Mouse (Mus musculus): Measurements from ENCODE around the gene Kif13a.

The Kif13a gene

GRCm38 (mm10) chr13:46919797-46920196 lies 9.9 kb downstream of the Kif13a start:
- no peak for DNase-seq

GRCm38 (mm10) chr13:46918509-46918908 lies 11.2 kb downstream of the Kif13a start:
- DNase-seq: no peak

- DNase-seq: no peak
These were observed 17.7 kb downstream of the Kif13a start for GRCm38 (mm10) chr13:46911960-46912359.

DNA sequence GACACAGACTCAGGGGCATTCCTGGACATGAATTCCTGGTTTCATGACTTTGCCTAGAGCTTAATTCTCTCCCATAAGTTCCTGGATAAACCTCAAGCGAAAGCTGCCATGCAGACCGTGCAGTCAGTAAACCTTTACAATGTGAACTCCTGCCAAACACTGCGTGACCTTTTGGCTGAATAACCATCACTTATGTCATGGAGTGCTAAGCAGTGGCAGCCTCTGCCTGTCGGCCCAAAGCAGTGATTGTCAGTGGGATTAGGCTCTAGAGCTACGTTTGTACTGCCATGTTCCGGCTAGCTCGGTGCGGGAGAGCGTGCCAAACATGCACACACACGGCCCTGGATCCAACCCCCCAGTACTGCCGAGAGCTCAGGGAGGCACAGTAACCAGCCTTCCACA lies 18.6 kb downstream of the Kif13a start:
- DNase-seq: no peak

- DNase-seq: no peak
These were observed 19.7 kb downstream of the Kif13a start for GRCm38 (mm10) chr13:46909946-46910345.

- no peak for DNase-seq
These were observed 20.6 kb downstream of the Kif13a start for GRCm38 (mm10) chr13:46909005-46909565.

GRCm38 (mm10) chr13:46908387-46908786 lies 21.3 kb downstream of the Kif13a start:
- DNase-seq: no peak

- no peak for DNase-seq
These were observed 21.8 kb downstream of the Kif13a start for GRCm38 (mm10) chr13:46907861-46908260.

GRCm38 (mm10) chr13:46907115-46907514 lies 22.6 kb downstream of the Kif13a start:
- DNase-seq: no peak

DNA sequence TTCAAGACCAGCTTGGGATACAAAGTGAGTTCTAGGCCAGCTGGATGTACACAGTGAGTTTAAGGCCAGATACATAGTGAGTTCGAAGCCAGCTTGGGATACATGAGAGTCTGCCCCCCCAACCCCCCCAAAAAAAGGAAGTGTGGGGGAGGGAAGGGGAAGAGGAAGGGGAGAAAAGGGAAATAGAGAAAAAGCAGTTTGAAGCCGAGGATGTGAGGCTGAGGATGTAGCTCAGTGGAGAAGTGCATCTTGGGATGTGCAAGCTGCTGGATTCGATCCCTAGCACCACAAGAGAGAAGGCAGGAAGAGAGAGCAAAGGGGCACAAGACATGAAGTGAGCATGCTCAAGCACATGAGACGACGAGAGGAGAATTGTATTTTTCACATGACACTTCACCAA lies 23.7 kb downstream of the Kif13a start:
- no peak for DNase-seq

- DNase-seq: no peak
These were observed 24.6 kb downstream of the Kif13a start for GRCm38 (mm10) chr13:46904982-46905621.

- DNase-seq: no peak
These were observed 27.0 kb downstream of the Kif13a start for GRCm38 (mm10) chr13:46902568-46903255.

GRCm38 (mm10) chr13:46900870-46901555 lies 28.7 kb downstream of the Kif13a start:
- DNase-seq: no peak

DNA sequence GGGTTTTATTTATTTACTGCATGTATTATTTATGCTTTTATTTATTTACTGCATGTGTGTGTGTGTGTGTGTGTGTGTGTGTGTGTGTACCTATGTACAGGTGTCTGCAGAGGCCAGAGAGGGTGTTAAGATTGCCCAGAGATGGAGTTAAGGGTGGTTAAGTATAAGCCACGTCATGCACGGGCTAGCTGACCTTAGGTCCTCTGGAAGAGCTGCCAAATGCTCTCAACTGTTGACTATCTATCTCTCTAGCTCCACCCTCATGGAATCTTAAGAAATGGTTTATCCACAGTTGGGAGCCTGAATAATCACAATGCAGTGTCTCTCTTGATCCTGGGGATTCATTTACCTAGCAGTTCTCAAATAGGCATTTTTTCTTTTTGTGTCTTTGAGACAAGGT lies 30.8 kb downstream of the Kif13a start:
- DNase-seq: peak; percentile 40 to 44

DNA sequence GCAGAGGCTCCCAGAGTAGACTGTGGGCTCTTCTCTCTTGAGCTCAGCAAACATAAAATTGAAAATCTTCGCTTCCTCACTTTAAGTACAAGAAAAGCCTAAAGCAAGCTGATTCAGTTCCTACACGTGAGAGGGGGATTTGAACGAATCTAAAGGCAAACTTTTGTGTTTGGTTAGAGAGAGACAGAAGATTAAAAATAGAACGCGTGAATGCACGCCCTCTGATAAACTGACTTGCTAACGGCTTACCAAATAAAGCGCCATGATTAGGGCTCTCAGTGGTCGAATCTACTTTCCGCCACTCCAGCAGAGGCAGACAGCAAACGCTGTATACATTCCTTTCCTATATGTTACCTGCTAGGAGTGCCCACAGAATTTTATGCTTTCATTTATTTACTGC lies 31.3 kb downstream of the Kif13a start:
- DNase-seq: no peak

GRCm38 (mm10) chr13:46892380-46892779 lies 37.3 kb downstream of the Kif13a start:
- DNase-seq: no peak

DNA sequence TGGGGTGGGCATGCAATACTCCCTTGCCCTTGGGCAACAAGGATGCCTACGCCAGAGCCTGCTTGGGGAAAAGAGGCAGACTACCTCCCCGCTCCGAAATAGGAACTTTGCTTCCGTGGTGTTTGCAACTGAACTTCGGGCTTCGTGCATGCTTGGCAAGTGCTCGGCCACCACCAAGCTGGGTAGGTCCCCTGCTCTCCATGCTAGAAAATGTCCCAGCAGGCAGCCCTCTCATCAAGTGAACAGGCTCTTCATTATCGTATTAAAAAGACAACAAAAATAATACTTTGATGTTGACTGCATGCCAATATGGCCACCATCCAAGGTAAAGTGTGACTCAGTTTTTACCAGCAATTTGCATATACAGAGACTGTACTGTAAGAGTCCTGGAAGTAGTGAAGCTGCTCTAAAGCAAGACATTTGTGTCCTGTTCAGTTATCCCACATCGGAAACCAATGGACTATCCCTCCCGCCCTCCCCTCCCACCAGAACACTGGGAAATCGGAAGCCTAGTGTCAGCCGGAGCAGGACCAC lies 41.5 kb downstream of the Kif13a start:
- no peak for DNase-seq

GRCm38 (mm10) chr13:46886497-46887261 lies 43.0 kb downstream of the Kif13a start:
- DNase-seq: no peak

DNA sequence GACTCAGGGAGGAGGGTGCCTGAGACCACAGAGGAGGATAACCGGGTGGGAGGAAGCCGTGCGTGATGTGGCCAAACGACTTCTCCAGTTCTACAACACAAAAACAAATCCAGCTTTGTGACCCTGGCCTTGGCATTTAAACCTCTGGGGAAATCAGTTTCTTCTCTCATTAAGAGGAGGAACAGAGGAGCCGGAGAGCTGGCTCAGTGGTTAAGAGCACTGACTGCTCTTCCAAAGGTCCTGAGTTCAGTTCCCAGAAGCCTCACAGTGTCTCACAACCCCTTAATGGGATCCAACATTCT lies 44.0 kb downstream of the Kif13a start:
- no peak for DNase-seq

GRCm38 (mm10) chr13:46884898-46885758 lies 44.5 kb downstream of the Kif13a start:
- peak; percentile 21 to 30 for DNase-seq

- DNase-seq: peak in 1 of 2 experiments; percentile 20
These were observed 45.7 kb downstream of the Kif13a start for GRCm38 (mm10) chr13:46883976-46884375.

DNA sequence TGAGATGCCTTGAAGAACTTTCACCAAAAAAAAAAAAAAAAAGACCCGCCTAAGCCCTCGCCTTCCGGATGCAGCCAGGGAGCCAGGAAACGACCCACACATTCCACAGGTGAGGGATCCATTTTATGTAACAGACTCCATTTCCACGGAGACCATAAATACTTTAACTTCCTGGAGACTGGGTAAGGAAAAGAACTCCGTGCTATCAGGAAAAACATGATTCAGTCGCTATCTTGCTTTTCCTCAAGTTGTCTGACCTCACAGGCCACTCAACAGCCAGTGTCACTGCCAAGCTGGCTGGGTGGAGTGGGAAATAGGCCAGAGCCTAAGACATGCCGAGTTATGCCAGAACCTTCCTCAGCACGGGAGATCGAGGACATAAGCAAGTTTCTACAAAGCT lies 46.3 kb downstream of the Kif13a start:
- peak; percentile 67 to 80 for DNase-seq

Measured in kidney, postnatal 36 days (tissue).